Mouse (Mus musculus): ENCODE measurements at regions not wholly inside any gene's neighbourhood (a gene's known extent, or its start where the extent isn't known, plus 50 kb on each side); places are given as distances from the start of the nearest gene placed in this dataset.

DNA sequence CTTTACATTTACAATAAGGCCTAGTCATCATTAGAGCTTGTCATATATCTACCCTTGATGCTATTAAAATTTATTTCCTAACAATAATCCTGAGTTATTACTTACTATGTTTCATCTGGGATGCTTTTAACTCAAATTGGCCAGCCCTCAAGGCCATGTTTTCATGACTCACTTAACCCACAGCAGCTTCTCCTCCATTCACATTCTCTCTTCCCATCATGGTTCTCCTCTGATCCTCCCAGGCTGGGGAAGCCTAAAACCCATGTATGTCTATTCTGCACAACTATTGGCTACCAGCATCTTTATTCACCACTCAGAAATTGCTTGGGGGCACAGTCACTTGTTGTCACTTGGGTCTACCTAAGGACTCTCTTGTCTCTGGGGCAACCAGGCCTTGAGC, 144.9 kb downstream of the Cox7c start:
- TF ChIP-seq CTCF (IDR thresholded peaks at IDR 0.05; ENCODE audit: low read depth) (no peak), EP300 (optimal IDR thresholded peaks at IDR 0.05) (no peak)

All from stomach, postnatal 0 days (tissue).